Mouse (Mus musculus) naive thymus-derived CD4-positive, alpha-beta T cell, adult 2 months (primary cell): ENCODE results near the gene Slc9a9.

ENCODE experiments used
- DNase-seq: peaks from one replicate; pipeline ENCODE4 v3.0.0-alpha.2; 2011; ENCODE audit warnings: low read depth

The Slc9a9 gene

GRCm38 (mm10) chr9:94950676-94951075 lies 281.0 kb downstream of the Slc9a9 start:
- DNase-seq: no peak

- DNase-seq: peak; percentile 44
Measured at GRCm38 (mm10) chr9:94955645-94956044, 285.9 kb downstream of the Slc9a9 start.

GRCm38 (mm10) chr9:94958382-94958781 lies 288.7 kb downstream of the Slc9a9 start:
- no peak for DNase-seq

- no peak for DNase-seq
Measured at GRCm38 (mm10) chr9:94968596-94969120, 298.9 kb downstream of the Slc9a9 start.

GRCm38 (mm10) chr9:94969131-94969530 lies 299.4 kb downstream of the Slc9a9 start:
- DNase-seq: no peak

GRCm38 (mm10) chr9:94972021-94972420 lies 302.3 kb downstream of the Slc9a9 start:
- DNase-seq: no peak

- no peak for DNase-seq
Measured at GRCm38 (mm10) chr9:94972693-94973092, 303.0 kb downstream of the Slc9a9 start.

GRCm38 (mm10) chr9:94976191-94976590 lies 306.5 kb downstream of the Slc9a9 start:
- no peak for DNase-seq

- peak; percentile 48 for DNase-seq
Measured at GRCm38 (mm10) chr9:94993575-94993974, 323.9 kb downstream of the Slc9a9 start.

GRCm38 (mm10) chr9:95020136-95020706 lies 350.5 kb downstream of the Slc9a9 start:
- no peak for DNase-seq

GRCm38 (mm10) chr9:95034140-95034970 lies 364.6 kb downstream of the Slc9a9 start:
- no peak for DNase-seq

GRCm38 (mm10) chr9:95036209-95036608 lies 366.5 kb downstream of the Slc9a9 start:
- no peak for DNase-seq

GRCm38 (mm10) chr9:95042420-95042819 lies 372.7 kb downstream of the Slc9a9 start:
- no peak for DNase-seq

- no peak for DNase-seq
Measured at GRCm38 (mm10) chr9:95052160-95052559, 382.5 kb downstream of the Slc9a9 start.

- DNase-seq: no peak
Measured at GRCm38 (mm10) chr9:95053183-95053582, 383.5 kb downstream of the Slc9a9 start.

- no peak for DNase-seq
Measured at GRCm38 (mm10) chr9:95055843-95056242, 386.1 kb downstream of the Slc9a9 start.

GRCm38 (mm10) chr9:95060702-95061101 lies 391.0 kb downstream of the Slc9a9 start:
- no peak for DNase-seq

- DNase-seq: no peak
Measured at GRCm38 (mm10) chr9:95067037-95067436, 397.3 kb downstream of the Slc9a9 start.

GRCm38 (mm10) chr9:95068466-95068865 lies 398.8 kb downstream of the Slc9a9 start:
- DNase-seq: no peak

- DNase-seq: no peak
Measured at GRCm38 (mm10) chr9:95070832-95071519, 401.3 kb downstream of the Slc9a9 start.

- peak; percentile 73 for DNase-seq
Measured at GRCm38 (mm10) chr9:95072450-95072955, 402.8 kb downstream of the Slc9a9 start.

GRCm38 (mm10) chr9:95073691-95074090 lies 404.0 kb downstream of the Slc9a9 start:
- no peak for DNase-seq
